Mouse (Mus musculus) urinary bladder, adult 18-20 months (tissue): ENCODE measurements around the gene Sept11.

Experiments
- DNase-seq, 2 experiments: peaks; one replicate each; pipeline ENCODE4 v3.0.0; 2022; ENCODE audit warnings: low spot score in 2 of 2, mixed read lengths in 2 of 2

The Sept11 gene

GRCm38 (mm10) chr5:93092857-93093622, at the start of gene Sept11:
TSS of gene Sept11 (plus strand) at chr5:93093437.
- peak; percentile 87 to 95 for DNase-seq

GRCm38 (mm10) chr5:93043688-93044583, 49.3 kb upstream of the Sept11 start:
- DNase-seq, result peak in 1 of 2 experiments; percentile 30

- DNase-seq, result peak; percentile 55 to 73
Measured at GRCm38 (mm10) chr5:93044584-93045370, 48.5 kb upstream of the Sept11 start, which contains the start of gene Sowahb. TSS of gene Sowahb (minus strand) at chr5:93045022.

DNA sequence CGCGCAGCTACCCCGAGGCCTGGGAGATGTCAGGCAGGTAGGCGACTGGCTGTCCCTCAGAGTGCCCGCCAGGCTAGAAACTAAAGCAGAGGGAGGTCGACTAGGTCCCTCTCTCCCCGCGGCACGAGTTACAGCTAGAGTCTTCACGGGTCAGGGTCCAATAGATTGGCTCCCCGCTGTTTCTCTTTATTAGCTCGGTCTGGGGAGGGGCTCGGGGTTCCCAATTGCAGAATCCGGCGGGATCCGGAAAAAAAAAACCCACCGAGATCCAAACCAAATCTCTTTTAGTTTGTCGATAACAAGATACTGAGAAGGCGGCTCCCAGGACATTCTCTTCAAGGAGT, 47.9 kb upstream of the Sept11 start:
- peak in 1 of 2 experiments; percentile 70 for DNase-seq

- no peak for DNase-seq
Measured at GRCm38 (mm10) chr5:93046306-93046845, 46.9 kb upstream of the Sept11 start.

DNA sequence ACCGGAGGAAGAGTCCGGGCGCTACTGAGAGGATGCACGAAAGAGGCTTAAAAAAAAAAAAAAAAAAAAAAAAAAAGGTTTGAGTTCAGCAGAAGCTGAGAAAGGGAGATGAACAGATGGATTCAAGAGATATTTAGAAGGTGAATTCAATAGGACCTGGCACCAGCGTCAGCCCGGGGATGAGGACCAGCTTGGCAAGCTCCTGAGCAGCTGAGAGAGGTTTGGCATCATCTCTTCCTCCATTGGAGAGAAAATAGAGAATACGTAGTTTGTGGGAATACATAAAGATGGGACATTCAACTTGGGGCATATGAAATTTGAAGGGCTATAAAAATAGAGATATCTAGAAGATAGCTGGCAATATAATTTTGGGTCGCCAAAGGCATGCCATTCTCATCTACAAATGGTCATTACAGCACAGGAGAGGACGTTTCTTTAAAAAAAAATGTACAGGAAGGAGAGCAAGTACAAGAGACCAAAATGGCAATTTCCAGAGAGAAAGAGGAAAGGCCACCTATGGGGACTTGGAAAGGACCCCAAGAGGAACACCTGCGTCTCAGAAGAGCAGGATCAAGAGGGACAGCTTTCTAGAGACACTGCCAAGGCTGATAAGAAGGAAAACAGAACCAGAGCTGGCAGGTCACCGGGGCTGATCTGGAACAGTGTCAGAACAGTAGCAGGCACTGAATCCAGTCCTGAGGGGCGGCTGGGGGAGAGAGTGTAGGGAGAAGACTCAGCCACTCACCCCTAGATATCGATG, 44.6 kb upstream of the Sept11 start:
- no peak for DNase-seq

GRCm38 (mm10) chr5:93049971-93050370, 43.3 kb upstream of the Sept11 start:
- DNase-seq, result no peak

DNA sequence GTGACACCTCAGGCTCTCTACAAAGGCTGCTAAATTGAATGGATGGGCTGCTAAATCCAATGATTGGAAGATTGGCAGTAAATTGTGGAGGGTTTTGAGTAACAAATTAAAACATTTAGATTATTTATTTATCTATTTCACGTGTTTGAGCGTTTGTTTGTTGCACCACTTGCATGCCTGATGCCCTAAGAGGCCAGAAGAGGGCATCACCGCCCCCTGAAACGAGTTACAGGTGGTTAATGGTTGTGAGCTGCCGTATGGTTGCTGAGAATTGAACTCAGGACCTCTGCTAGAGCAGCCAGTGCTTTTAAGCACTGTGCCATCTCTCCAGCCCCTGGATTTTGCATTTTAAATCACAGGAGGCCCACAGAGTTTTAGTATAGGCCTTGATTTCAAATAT, 42.2 kb upstream of the Sept11 start:
- DNase-seq, result no peak

- DNase-seq, result no peak
Measured at GRCm38 (mm10) chr5:93051951-93052350, 41.3 kb upstream of the Sept11 start.

DNA sequence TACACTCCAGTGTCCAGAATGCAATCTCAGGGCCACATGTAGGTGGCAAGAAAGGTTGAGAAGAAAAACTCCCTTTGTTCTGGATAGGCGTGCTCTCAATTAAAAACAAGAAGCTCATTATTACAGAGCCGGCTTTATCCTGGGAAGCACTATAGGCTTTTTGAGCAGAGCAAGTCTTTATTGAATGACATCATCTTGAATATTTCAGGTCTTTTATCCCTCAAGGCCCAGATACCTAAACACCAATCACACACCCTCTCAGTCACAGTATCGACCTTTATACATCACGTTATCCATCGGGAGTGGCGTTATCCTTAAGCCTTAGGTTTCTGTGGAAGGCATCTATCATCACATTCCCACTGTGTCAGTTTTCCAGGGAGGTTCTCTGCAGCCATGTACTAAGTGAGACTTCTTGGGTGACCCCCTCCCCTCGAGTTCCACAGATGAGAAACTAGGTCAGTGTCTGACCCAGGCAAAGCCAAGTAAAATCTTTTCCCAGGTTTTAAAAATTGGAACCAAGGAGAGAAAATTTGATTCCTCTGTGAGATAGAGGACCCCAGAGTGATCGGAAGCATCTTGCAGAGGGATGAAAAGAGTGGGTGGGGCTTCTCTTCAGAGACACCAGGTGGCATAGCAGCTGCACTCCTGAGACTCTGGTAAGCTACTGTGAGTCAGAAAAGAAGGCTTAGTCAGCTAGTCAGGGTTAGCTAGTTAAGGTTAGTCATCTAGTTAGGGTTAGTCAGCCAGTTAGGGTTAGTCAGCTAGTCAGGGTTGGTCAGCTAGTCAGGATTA, 39.4 kb upstream of the Sept11 start:
- DNase-seq, result no peak

GRCm38 (mm10) chr5:93060865-93061264, 32.4 kb upstream of the Sept11 start:
- DNase-seq, result no peak

GRCm38 (mm10) chr5:93077661-93078323, 15.4 kb upstream of the Sept11 start:
- DNase-seq, result no peak

- no peak for DNase-seq
Measured at GRCm38 (mm10) chr5:93079596-93079995, 13.6 kb upstream of the Sept11 start.

DNA sequence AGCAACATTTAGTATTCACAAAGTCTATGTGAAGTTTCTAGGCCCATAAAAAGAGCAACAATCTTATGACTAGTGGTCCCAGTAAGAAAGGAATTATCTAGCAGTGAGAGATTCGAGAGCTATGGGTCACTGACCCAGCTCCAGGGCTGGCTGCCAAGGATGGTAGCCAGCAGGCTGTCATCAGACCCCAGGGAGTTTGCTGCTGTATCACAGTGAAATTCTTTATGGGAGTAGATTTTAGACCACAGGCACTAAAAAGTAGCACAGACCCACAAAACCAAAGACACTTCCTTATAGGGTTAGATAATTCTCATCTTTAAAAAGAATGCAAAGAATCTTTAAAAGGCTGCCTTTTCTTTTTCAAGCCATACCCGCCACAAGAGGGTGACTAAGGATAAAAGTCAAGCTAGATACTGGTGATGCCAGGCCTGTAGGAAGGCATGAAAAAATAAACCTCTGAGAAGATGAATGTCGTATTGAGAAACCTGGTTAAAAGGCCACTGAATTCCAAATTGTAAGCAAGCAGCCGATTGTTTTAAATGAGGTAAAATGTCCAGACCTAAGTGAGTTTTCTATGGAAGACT, 8.1 kb upstream of the Sept11 start:
- no peak for DNase-seq

DNA sequence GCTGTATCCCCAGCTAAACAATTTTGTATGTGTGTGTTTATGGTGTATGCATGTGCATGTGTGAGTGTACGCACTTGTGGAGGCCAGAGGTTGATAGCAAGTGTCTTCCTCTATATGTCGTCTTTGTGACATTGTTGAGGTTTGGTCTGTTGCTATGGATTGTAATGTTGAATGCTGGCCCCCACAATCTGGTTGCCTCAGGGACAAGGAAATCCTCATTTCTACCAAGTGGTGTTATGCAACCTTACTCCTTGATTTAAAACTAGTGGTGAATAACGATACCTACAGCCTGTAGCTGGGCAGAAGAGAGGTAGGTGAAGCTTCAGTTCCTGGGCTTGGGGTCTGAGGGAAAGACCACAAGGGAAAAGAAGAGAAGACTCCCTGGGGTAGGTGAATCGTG, 7.3 kb upstream of the Sept11 start:
- no peak for DNase-seq

DNA sequence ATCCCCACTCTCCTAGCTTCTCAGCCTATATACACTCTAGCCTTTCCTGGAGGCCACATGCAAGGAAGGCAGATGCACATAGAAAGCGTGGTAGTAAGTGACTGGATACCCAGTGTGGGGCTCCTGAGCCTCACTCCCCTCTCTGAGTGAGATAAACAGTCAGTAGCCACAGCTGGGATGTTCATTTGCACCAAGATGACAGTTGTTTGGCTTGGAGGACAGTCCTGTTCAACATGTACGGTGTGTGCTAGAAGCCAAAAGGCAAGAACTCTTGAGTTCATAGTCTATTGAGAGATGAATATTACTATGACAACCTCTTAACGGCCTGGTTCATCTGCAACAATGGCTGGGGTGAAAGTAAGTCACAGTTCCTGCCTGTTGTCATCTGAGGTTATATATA, 2.0 kb upstream of the Sept11 start:
- no peak for DNase-seq

- peak; percentile 28 to 31 for DNase-seq
Measured at GRCm38 (mm10) chr5:93092147-93092781, 973 bp upstream of the Sept11 start.

DNA sequence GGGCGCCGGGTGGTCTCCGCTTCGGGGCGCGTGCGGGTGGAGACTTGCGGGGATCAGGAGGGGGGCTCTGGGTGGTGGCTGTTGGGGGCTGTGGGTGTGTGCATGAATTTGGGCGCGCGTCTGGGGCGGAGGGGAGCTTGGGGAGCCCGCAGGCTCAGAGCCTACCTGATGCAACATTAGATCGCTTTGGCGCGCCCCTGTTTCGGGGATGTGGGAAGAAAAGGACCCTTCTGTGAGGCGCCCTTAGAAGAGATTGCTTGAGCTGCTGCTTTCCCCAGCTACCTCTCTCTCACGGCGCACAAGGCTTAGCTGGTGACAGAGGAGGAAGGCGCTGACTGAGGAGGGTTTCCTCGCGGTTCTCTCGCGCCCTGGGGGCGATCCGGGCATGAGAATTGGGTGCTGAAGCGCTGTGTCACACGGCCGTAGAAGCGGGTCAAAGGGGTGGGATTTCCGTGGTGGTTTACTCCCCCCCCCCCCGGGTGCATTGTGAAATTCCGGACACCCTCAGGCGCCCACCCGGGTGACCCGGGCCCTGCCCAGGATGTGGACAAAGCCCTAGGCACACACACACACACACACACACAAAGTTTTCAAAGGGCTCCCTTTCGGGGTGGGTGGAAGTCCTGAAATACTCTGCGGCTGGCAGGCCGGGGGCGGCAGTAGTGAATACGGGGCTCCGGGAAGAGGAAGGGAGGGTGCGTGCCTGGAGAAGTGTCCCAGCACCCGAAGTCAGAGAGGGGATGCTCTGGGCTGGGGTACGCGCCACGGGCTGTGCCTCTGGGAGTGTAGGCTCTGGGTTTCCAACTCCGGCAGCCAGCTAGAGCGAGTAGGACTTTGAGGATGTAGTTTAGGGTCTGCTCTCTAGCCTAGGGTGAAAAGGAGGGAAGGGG, 646 bp downstream of the Sept11 start:
- DNase-seq, result peak in 1 of 2 experiments; percentile 44
